Mouse (Mus musculus): ENCODE results near the gene Tmem131. TPM values are rescaled to one million over a fixed set of nuclear protein-coding genes. Genes with fewer than 3 reads are reported as not detected.

The Tmem131 gene
- polyA plus RNA-seq, 1 experiment from 2014 or later, result 13.4 TPM

DNA sequence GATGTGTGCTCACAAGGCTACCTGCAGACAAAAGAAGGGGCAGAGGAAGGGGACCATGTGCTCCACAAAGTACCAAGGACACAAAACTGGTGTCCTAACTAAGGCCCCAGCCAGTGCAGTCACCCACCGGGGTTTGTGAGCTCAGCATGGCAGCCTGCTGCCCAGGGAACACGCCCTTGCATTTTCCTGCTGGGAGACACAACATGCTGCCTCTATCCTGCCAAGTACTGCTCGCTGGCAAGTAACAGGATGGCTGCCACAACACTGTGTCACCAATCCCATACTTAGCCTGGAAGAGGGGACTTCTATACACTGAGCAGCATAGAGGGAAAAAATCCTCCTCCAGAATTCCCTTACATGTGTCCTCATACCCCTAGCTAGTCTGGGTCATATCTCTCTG lies 78.7 kb downstream of the Tmem131 start:
- Histone ChIP-seq H3K4me2 (replicated peaks) (no peak overlapping the region), H3K36me3 (peaks cover 12% of the 10 kb centered on the region), H3K27me3 (no peaks in the 10 kb centered on the region), H3K4me1 (peaks cover 27% of the 10 kb centered on the region), H3K9ac (no peak overlapping the region), H3K9me3 (no peaks in the 10 kb centered on the region), H3K4me3 (no peak overlapping the region), H3K27ac (no peak overlapping the region)
- 75% methylated on average over 3 of the region's 3 CpGs for WGBS
- no peak for ATAC-seq (ENCODE audit: low FRiP score, low read depth)

DNA sequence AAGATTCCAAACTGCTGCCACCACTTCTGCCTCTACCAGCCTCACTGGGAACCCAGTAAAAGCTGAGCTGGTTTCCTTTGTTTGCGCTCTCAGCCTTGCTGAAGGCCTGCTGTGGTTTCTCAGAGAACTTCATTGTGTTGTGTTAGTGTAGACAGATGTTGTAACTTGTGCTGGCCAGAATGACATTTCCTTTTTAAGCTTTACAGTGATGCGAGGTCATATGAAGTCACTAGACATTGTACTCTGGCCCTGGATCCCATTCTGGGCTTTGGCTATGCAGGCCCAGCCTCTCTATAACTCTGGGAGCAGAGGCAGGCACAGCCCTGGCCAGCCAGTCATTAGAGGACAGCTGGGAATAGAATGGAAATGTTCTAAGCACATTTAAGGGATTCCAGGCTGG lies 81.7 kb downstream of the Tmem131 start:
- H3K9me3 ChIP-seq, result no peaks in the 10 kb centered on the region
- peak overlapping the region; percentile 76 for H3K27ac ChIP-seq
- WGBS, result 71% methylated on average over 2 of the region's 2 CpGs
- H3K27me3 ChIP-seq, result no peaks in the 10 kb centered on the region
- H3K4me1 ChIP-seq, result peaks cover 34% of the 10 kb centered on the region
- H3K4me2 ChIP-seq (replicated peaks), result no peak overlapping the region
- H3K36me3 ChIP-seq, result no peaks in the 10 kb centered on the region
- no peak overlapping the region for H3K4me3 ChIP-seq
- no peak overlapping the region for H3K9ac ChIP-seq
- no peak for ATAC-seq (ENCODE audit: low FRiP score, low read depth)

DNA sequence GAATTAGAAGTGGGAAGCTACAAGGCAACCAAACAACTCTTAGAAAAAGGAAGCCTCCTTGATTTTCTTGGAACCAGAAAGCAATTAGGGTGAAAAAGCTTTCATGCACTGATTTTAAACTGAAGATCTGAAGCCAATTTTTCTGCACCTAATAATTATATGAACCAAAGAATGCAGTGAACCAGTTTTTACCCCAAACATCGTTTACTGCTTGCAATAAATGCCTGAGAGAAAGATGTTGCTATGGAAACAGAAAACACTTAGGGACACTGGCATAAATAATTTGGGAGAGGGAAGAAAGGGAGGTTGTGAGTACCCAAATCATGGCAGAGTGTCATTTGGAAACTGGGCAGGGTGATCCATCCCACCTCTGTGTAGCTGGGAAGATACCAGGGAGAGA lies 82.6 kb downstream of the Tmem131 start:
- Histone ChIP-seq H3K36me3 (no peaks in the 10 kb centered on the region), H3K4me2 (replicated peaks) (peak overlapping the region; percentile 28), H3K4me3 (no peak overlapping the region), H3K4me1 (peaks cover 39% of the 10 kb centered on the region), H3K9ac (no peak overlapping the region), H3K27ac (peak overlapping the region; percentile 76), H3K27me3 (no peaks in the 10 kb centered on the region), H3K9me3 (no peaks in the 10 kb centered on the region)
- 16% methylated on average over 1 of the region's 1 CpGs for WGBS
- no peak for ATAC-seq (ENCODE audit: low FRiP score, low read depth)

DNA sequence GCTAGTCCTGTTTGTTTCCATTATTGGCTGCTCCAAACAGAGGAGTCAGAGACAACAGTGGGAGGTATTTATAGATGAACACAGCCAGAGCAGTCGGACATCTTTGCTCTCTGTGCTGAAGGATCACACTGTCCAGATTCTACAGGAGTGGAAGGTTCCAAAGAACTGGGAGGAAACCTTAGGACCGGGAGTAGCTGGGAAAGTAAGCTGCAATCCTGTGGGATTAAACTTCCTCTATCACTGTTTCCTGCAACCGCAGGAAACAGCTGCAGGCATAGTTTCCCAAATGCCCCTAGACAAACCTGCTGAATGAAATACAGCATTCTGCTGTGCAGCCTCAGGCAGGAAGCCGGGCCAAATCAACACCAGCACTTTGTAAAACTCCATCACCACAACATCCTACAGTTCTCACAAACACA lies 83.0 kb downstream of the Tmem131 start:
- H3K9ac ChIP-seq, result 0 out of 2 replicates have a peak overlapping the region, but pooled peaks have one; percentile 31
- peak overlapping the region; percentile 28 for H3K4me2 ChIP-seq (replicated peaks)
- peak overlapping the region; percentile 76 for H3K27ac ChIP-seq
- no peak; the same call in 1 of the 2 replicates for ATAC-seq (ENCODE audit: low FRiP score, low read depth)
- no peak overlapping the region for H3K4me3 ChIP-seq
- no peaks in the 10 kb centered on the region for H3K36me3 ChIP-seq
- no peaks in the 10 kb centered on the region for H3K27me3 ChIP-seq
- peaks cover 39% of the 10 kb centered on the region for H3K4me1 ChIP-seq
- no peaks in the 10 kb centered on the region for H3K9me3 ChIP-seq
- WGBS, result 17% methylated on average over 4 of the region's 4 CpGs

DNA sequence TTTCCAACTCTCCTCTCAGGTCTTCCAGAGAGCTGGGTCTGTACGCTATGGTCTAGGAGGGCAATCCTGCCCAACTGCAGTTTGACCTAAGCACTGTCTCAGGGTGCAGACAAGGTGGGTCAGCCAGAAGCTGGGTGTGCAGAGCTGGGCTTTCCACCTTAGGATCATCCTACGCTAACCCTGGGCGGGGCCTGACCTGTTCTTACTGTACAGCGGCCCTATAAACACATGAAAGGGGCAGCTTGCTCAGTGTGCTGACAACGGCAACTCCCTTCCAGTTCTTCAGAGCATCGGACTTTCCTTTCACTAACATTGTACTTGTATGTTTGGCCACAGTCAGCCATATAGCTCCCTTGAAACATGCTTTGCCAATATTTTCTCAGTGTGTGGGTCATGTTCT lies 86.4 kb downstream of the Tmem131 start:
- no peak overlapping the region for H3K27ac ChIP-seq
- H3K4me3 ChIP-seq, result no peak overlapping the region
- H3K27me3 ChIP-seq, result no peaks in the 10 kb centered on the region
- WGBS, result 94% methylated on average over 6 of the region's 6 CpGs
- no peaks in the 10 kb centered on the region for H3K9me3 ChIP-seq
- peaks cover 10% of the 10 kb centered on the region for H3K36me3 ChIP-seq
- ATAC-seq (ENCODE audit: low FRiP score, low read depth), result no peak
- H3K4me1 ChIP-seq, result peaks cover 36% of the 10 kb centered on the region
- no peak overlapping the region for H3K9ac ChIP-seq
- no peak overlapping the region for H3K4me2 ChIP-seq (replicated peaks)

DNA sequence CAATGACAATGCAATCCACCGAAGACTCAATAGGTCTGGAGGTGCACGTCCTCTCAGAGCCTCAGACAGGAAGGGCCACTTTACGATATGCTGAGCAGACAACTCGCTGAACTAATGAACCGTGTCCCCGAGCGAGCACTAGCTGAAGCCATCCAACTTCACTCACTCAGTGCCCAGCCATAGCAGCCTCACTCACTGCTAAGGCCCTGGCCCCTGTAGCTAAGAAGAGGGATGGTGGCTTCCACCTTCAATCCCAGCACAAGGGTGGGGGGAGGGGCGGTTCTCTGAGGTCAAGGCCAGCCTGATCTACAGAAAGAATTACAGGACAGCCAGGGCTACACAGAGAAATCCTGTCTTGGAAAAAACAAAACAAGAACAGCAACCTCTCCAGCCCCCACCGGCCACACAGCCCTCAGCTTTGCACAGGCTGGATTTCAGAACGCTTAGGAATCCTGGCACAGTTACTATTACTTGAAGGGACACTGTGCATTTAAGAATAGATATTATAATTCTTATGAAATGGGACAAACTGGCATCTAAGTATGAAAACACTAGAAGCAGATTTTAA lies 89.2 kb downstream of the Tmem131 start:
- H3K9ac ChIP-seq, result no peak overlapping the region
- no peak overlapping the region for H3K27ac ChIP-seq
- H3K4me3 ChIP-seq, result no peak overlapping the region
- no peaks in the 10 kb centered on the region for H3K9me3 ChIP-seq
- no peaks in the 10 kb centered on the region for H3K27me3 ChIP-seq
- H3K4me1 ChIP-seq, result 0 out of 2 replicates have a peak, but pooled peaks cover 9% of the 10 kb centered on the region
- ATAC-seq (ENCODE audit: low FRiP score, low read depth), result no peak
- peaks cover 17% of the 10 kb centered on the region for H3K36me3 ChIP-seq
- no peak overlapping the region for H3K4me2 ChIP-seq (replicated peaks)
- 88% methylated on average over 10 of the region's 10 CpGs for WGBS

DNA sequence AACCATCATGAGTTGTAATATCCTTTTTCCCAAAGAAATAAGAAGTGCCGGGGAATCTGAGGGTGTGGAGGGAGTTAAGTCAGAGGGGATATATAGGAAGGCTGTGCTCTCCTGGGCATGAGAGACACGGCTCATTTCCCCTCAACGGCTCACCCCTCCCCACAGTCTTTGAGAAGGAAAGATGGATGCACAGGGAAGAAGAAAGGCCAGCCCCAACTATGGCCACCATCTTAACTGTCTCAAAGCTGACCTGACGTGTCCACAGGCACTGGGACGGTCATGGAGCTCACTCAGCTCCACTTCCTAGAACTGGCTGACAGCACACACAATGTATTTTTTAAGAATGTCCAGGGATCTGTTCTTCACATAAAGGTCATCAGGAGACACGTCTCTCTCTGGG lies 91.4 kb downstream of the Tmem131 start:
- H3K27me3 ChIP-seq, result no peaks in the 10 kb centered on the region
- no peak overlapping the region for H3K4me2 ChIP-seq (replicated peaks)
- H3K27ac ChIP-seq, result no peak overlapping the region
- H3K4me3 ChIP-seq, result no peak overlapping the region
- no peaks in the 10 kb centered on the region for H3K9me3 ChIP-seq
- H3K9ac ChIP-seq, result no peak overlapping the region
- H3K4me1 ChIP-seq, result 0 out of 2 replicates have a peak, but pooled peaks cover 9% of the 10 kb centered on the region
- H3K36me3 ChIP-seq, result peaks cover 18% of the 10 kb centered on the region
- 84% methylated on average over 6 of the region's 6 CpGs for WGBS
- no peak for ATAC-seq (ENCODE audit: low FRiP score, low read depth)

DNA sequence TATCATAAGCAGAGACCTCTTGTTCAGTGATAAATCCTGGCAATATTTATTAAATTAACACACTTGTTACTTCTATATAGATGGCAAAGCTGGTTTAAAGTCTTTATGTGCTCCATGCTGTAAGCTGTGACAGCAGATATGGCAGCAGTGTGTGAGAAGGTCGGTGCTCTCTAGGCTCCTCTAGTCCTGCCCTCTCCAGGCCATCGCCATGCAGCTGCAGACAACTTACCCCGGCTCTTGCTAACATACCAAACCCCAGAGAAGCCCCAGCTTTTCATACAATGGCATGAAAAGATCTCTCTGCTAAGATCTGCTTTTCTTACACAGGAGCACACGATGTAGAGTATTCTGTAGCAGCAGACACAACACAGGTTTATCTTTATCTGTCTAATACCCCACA lies 92.1 kb downstream of the Tmem131 start:
- H3K27me3 ChIP-seq, result no peaks in the 10 kb centered on the region
- no peak overlapping the region for H3K4me2 ChIP-seq (replicated peaks)
- WGBS, result 83% methylated on average over 4 of the region's 4 CpGs
- H3K9me3 ChIP-seq, result no peaks in the 10 kb centered on the region; the same call in 1 of the 2 replicates
- H3K4me1 ChIP-seq, result 0 out of 2 replicates have a peak, but pooled peaks cover 4% of the 10 kb centered on the region
- H3K27ac ChIP-seq, result no peak overlapping the region
- H3K9ac ChIP-seq, result no peak overlapping the region
- H3K36me3 ChIP-seq, result peaks cover 18% of the 10 kb centered on the region
- no peak; the same call in 1 of the 2 replicates for ATAC-seq (ENCODE audit: low FRiP score, low read depth)
- no peak overlapping the region for H3K4me3 ChIP-seq

DNA sequence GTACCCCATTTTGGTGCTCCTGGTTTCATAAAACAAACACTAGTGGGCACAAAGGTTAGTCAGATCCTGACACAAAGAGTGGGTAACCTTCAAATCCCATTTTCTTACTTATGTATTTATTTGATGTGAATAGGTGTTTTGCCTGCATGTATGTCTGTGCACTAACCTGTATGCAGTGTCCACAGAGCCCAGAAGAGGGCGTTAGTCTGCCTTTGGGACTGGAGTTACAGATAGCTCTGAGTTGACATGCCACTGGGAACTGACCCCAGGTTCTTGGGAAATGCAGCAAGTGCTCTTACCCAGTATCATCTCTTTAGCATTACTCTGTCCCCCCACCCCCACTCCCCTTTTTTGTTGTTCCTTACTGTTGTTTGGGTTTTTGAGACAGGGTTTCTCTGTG lies 95.4 kb downstream of the Tmem131 start:
- Histone ChIP-seq H3K27ac (no peak overlapping the region), H3K4me1 (peaks cover 5% of the 10 kb centered on the region; the same call in 1 of the 2 replicates), H3K9ac (no peak overlapping the region), H3K36me3 (peaks cover 10% of the 10 kb centered on the region), H3K27me3 (no peaks in the 10 kb centered on the region), H3K4me2 (replicated peaks) (no peak overlapping the region), H3K9me3 (no peaks in the 10 kb centered on the region; the same call in 1 of the 2 replicates), H3K4me3 (no peak overlapping the region)
- no peak for ATAC-seq (ENCODE audit: low FRiP score, low read depth)
- WGBS, result 79% methylated on average over 1 of the region's 1 CpGs

DNA sequence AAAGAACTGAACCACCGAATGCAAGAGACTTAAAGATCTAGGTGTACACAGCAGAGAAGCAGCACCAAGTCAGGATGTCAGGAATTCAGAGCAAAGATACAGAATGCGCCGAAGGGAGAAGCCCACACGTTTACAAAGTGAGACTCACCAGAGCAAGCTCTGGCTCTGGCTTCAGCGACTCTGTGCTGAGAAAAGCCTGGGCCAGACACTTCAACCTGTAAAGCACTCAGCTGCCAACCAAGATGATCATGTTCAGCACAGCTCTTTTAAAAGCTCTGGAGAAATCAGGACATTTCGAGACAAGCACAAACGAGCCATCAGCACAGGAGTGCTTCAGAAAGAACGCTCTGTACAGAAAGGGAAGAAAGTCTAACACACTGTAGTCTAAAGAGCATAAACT lies 96.2 kb downstream of the Tmem131 start:
- Histone ChIP-seq H3K4me2 (replicated peaks) (no peak overlapping the region), H3K4me1 (peaks cover 5% of the 10 kb centered on the region; the same call in 1 of the 2 replicates), H3K27me3 (no peaks in the 10 kb centered on the region), H3K27ac (no peak overlapping the region), H3K9ac (no peak overlapping the region), H3K9me3 (no peaks in the 10 kb centered on the region; the same call in 1 of the 2 replicates), H3K4me3 (no peak overlapping the region), H3K36me3 (peaks cover 10% of the 10 kb centered on the region)
- WGBS, result 83% methylated on average over 8 of the region's 8 CpGs
- no peak for ATAC-seq (ENCODE audit: low FRiP score, low read depth)

DNA sequence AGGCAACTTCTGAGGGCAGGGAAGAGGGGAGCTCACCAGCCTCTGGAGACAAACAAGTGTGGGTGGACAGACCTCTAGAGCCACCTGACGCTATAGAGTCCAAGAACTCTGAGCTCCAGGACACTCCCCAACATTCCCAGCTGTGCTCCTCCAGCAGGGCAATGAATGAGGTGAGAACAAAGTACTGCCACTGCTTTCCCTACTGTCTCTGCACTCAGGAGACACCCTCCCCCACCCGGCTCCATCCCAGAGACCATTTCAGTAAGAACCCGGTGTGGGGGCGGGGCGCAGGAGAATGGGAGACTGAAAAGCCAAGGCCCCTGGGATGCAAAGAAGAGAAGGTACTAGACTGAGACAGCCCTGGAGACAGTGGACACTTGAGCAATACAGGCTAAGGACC lies 98.4 kb downstream of the Tmem131 start:
- Histone ChIP-seq H3K9ac (no peak overlapping the region), H3K4me1 (peaks cover 5% of the 10 kb centered on the region; the same call in 1 of the 2 replicates), H3K27ac (no peak overlapping the region), H3K36me3 (peaks cover 11% of the 10 kb centered on the region), H3K4me2 (replicated peaks) (no peak overlapping the region), H3K9me3 (no peaks in the 10 kb centered on the region; the same call in 1 of the 2 replicates), H3K27me3 (no peaks in the 10 kb centered on the region), H3K4me3 (no peak overlapping the region)
- 36% methylated on average over 5 of the region's 5 CpGs for WGBS
- ATAC-seq (ENCODE audit: low FRiP score, low read depth), result no peak; the same call in 1 of the 2 replicates

DNA sequence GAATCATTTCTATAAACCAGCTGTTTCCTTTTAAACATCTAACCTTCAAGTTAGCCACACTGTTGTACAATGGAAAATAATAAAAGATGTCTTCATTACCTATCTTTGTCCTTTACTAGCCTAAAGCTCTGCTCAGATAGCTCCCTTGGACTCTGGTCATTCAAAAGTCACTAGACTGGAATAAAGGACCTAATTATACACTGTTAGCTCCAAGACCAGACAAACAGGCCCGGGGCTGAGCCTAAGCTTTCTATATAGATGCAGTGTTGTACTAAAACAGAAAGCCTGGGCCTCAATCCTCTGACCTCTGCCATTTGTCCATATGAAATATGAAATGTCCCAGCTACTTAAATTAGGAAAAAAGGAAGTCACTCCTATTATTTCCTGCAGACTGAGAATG lies 101.7 kb downstream of the Tmem131 start:
- ATAC-seq (ENCODE audit: low FRiP score, low read depth), result no peak
- 78% methylated on average over 1 of the region's 1 CpGs for WGBS
- Histone ChIP-seq H3K4me3 (no peak overlapping the region), H3K27ac (no peak overlapping the region), H3K9me3 (no peaks in the 10 kb centered on the region; the same call in 1 of the 2 replicates), H3K27me3 (no peaks in the 10 kb centered on the region), H3K9ac (no peak overlapping the region), H3K4me2 (replicated peaks) (no peak overlapping the region), H3K4me1 (peaks cover 5% of the 10 kb centered on the region; the same call in 1 of the 2 replicates), H3K36me3 (peaks cover 26% of the 10 kb centered on the region)

DNA sequence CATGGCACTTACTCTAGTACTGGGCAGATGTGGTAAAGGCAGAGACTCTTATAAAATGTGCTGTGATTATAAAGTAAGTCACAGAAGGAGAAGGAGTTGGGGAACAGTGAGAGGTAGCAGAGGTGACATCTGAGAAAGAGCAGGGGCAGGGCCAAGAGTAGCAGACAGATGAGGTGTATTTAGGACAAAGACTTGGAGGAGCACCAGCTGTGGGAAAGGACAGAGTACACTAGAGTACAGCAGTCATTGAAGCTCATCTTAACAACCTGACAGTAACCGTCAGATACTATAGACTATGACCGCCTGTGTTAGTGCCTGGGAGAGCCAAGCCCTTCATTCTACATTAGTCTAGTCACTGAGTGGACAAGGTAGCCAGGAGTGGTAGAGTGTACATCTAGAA lies 102.5 kb downstream of the Tmem131 start:
- Histone ChIP-seq H3K9me3 (no peaks in the 10 kb centered on the region), H3K27me3 (no peaks in the 10 kb centered on the region), H3K27ac (no peak overlapping the region)

More for the DNA sequence above, 102.5 kb downstream of the Tmem131 start:
- H3K4me3 ChIP-seq, result no peak overlapping the region
- 94% methylated on average over 2 of the region's 2 CpGs for WGBS
- no peak for ATAC-seq (ENCODE audit: low FRiP score, low read depth)
- H3K4me1 ChIP-seq, result peaks cover 5% of the 10 kb centered on the region; the same call in 1 of the 2 replicates
- no peak overlapping the region for H3K4me2 ChIP-seq (replicated peaks)
- peaks cover 33% of the 10 kb centered on the region for H3K36me3 ChIP-seq
- H3K9ac ChIP-seq, result no peak overlapping the region

Data from limb, embryonic 13.5 days (tissue).